Mouse (Mus musculus) kidney, postnatal 14 days (tissue): ENCODE measurements around the gene Lim2.
"Not testable (repeated sequence)": the region's sequence is repeated elsewhere in the genome, so short reads cannot be mapped to it uniquely, and the experiment has no call there.

Source experiments
- DNase-seq: peaks from one replicate; pipeline ENCODE4 v3.0.0; 2022; ENCODE audit warnings: mixed read lengths

The Lim2 gene

GRCm38 (mm10) chr7:43427406-43427805 lies at the start of gene Lim2:
Gene Lim2 (plus strand): TSS chr7:43427670.
- no peak for DNase-seq

GRCm38 (mm10) chr7:43378226-43378625 lies 49.2 kb upstream of the Lim2 start:
- DNase-seq: peak; percentile 14

DNA sequence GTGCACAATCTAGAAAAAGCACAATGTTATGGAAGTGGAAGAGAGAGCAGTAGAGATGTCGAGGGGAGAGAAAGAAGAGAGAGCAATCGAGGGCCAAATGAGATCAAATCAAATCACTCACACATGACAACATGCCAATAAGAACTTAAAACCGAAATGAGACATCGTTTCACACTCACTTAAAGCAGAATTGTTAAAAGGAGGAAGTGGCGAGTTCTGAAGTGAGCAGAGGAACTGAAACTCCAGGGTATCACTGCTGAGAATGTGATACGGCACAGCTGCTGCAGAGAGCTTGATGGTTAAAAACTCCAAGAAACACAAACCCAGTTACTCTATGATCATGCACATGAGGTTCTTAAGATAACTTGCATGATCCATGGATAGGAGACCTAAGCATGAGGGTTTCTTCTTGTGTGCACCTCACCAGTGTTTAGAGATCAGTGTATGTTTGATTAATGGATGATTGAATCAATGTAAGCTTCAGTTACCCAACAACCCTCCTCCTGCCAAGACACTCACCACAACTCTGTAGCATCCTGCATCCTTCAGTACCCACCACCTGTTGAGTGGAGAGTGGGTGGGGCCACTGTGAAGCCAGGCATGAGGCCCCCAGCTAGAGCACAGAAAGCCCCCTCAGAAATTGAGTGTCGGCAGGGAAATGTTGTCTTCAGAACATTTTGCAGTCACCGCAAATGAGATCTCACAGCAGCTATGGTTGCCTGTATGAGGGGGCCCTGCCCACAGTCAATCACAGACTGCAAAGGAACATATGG lies 34.9 kb upstream of the Lim2 start:
- no peak for DNase-seq

DNA sequence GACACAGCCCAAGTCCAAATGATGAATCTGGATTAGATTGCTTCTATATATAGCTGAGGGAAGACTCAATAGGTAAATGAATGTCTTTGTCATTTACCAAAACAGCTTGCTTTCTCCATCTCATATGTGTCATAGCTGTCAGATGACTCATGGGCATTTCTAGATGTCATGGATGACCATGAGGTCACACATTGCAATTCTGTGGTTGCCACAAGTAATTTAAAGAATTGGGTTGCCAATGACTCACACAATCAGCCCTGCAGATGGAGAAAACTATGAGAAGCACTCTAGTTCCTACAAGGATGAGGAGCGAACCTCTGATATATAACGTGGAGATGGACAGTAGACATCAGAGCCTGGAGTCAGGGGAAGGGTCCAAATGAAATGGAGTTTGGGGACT lies 28.0 kb upstream of the Lim2 start:
- DNase-seq: no peak

DNA sequence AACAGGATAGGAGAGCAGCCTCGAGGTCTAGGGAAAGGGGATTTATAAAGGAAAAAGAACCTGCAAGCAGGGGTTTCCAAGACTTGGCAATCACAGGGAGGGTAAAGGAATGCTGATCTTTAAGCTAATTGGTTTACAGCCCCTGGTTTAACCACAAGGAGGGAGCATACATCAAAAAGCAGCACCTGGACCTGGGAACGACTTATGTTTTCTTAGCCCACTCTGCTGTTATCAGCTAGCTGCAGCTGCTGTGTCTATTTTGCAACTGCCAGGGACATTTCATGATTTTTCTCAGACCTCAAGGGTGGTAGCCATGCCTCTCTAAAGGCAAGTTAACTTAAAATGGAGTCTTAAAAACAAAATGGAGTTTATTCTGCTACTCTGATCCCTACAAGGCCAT lies 24.8 kb upstream of the Lim2 start:
- DNase-seq: no peak

DNA sequence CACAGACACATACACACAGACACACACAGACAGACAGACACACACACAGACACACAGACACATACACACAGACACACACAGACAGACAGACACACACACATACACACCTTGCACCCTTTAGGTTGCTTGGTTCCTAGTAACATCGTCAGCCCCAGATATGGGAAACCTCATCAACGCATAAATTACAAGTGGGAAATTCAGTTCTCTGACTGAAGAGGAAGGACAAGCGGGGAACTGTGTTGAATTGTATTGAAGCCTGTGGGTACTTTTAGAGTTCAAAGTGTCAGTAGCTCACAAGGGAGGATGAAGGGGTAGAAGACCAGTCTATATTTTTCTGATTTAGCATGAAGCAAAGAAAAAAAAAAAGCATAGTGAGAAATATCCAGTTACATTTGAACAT lies 19.9 kb upstream of the Lim2 start:
- DNase-seq: no peak

- no peak for DNase-seq
Observed at GRCm38 (mm10) chr7:43408131-43408553, 19.3 kb upstream of the Lim2 start, which contains the start of gene Siglecg. Gene Siglecg (plus strand): TSS chr7:43408204.

DNA sequence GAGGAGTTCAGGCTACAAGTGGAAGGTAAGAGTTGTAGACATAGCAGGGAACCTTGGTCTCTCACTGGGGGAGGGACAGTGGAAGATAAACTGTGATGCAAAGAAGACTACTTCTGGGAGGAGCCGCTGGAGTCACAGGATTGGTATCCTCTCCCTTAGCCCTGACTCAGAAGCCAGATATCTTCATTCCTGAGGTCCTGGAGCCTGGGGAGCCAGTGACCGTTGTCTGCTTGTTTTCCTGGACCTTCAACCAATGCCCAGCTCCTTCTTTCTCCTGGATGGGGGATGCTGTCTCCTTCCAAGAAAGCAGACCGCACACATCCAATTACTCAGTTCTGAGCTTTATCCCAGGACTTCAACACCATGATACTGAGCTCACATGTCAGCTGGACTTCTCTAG lies 18.4 kb upstream of the Lim2 start:
- no peak for DNase-seq

DNA sequence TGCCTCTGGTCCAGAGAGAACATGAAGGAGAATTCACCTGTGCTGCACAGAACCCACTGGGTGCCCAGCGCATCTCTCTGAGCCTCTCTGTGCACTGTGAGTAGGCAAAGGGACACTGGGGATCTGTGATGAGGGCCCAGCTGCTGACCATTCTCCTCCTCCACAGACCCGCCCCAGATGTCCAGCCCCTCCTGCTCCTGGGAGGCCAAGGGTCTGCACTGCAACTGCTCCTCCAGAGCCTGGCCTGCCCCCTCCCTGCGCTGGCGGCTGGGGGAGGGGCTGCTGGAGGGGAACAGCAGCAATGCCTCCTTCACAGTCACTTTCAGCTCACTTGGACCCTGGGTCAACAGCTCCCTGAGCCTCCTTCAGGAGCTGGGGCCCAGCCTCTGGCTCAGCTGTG lies 15.7 kb upstream of the Lim2 start:
- not testable (repeated sequence) for DNase-seq

GRCm38 (mm10) chr7:43417298-43417697 lies 10.2 kb upstream of the Lim2 start:
- DNase-seq: no peak

DNA sequence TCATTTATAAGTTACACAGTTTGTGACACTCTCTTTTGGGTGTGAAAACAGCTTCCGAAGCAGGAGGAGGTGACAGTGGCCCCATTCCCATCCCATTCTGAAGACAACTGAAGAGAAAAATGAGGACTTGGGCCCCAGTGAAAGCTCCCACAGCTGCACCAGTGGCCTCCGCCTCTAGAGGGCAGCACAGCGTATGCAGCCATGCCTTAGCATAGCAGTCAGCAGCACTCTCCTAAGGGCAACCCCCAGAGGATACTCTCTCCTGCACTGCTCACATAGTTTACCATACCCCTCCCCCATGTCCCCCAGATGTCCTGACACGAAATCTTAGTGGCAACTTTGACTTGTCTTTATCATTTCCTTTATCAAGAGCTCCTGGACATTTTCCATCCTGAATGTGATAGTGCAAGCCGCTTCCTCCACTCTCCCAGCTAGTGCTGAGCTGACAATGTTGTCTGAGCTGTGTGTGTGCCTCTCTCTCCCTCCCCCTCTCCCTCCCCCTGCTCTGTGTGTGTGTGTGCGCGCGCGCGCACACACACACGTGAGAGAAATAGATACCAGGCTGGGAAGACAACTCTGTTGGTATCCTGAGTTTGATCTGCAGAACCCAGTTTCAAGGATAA lies 4.4 kb upstream of the Lim2 start:
- peak; percentile 88 for DNase-seq

- no peak for DNase-seq
Observed at GRCm38 (mm10) chr7:43423991-43424625, 3.4 kb upstream of the Lim2 start.

- no peak for DNase-seq
Observed at GRCm38 (mm10) chr7:43429500-43429899, 2.0 kb downstream of the Lim2 start.

GRCm38 (mm10) chr7:43432891-43433290 lies 5.4 kb downstream of the Lim2 start:
- DNase-seq: no peak

- DNase-seq: no peak
Observed at GRCm38 (mm10) chr7:43434676-43435075, 7.2 kb downstream of the Lim2 start.

- DNase-seq: no peak
Observed at GRCm38 (mm10) chr7:43436341-43437255, 9.1 kb downstream of the Lim2 start, which contains the start of gene Nkg7. Gene Nkg7 (plus strand): TSS chr7:43437073.

DNA sequence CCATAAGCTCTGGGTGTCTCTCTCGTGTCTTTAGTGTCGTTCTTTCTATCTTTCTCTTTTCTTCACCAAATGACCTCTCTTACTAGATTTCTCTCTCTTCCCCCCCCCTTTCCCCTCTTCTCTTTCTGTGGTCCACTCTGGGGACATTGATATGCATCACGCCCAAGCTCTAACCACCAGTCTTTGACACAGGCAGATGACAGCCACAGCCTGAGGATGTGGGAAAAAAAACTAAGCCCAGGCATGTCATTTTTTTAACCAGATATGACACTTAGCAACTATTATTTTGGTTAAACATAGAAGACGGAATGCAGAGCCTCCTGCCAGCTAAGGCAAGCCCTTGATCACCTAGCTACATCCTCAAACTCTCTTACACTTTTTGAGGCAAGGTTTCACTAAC lies 11.1 kb downstream of the Lim2 start:
- no peak for DNase-seq

DNA sequence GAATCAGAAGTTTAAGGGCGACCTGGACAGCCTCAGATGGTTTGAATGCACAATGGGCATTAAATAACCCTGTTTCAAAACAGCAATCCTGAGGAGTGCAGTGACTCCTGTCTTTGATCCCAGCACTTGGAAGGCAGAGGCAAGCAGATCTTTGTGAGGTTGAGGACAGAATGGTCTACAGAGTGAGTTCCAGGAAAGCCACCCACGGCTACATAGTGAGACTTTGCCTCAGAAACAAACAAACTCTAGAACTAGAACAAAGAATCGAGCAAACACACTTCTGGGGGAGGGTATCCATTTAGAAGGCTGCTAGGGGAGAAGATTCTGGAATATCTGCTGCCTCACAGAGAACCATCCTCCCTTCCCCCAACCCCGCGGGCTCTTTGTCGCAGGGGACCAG lies 13.0 kb downstream of the Lim2 start, which contains the start of gene Cldnd2:
Gene Cldnd2 (plus strand): TSS at position 301 of the 400 bp plus-strand sequence.
- no peak for DNase-seq

DNA sequence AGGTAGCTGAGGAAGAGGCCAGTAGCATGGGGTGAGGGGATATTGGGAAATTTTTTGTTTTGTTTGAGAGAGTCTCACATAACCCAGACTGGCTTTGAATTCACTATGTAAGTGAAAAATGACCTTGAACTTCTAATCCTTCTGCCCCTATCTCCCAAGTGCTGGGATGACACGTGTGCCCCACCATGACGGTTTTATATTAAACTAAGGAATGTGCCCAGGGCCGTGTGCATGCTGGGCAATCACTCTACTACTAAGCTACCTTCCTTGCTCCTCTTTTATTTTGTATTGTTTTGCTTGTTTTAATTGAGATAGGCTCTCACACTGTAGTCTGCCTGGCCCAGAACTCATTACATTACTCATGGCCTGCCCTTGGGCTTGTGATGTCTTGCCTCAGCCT lies 13.6 kb downstream of the Lim2 start:
- DNase-seq: peak; percentile 28

DNA sequence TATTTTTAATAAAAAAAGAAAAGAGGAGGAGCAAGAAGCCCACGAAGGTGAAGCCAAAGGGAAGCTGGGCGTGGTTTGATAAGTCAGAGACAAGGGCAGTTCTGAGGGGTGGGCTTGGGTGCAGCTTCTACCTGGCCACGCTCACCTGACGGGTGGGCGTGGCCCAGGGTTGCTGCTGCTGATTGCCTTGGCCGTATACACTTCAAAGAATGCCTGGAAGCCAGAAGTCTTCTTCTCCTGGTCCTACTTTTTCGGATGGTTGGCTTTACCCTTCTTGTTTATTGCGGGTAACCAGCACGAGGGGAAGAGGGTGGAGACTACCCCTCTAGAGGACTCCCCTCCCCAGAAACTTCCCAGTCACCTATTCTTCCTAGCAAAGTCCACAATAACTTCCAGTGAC lies 15.2 kb downstream of the Lim2 start:
- DNase-seq: no peak

- peak; percentile 91 for DNase-seq
Observed at GRCm38 (mm10) chr7:43443126-43443916, 15.9 kb downstream of the Lim2 start.

GRCm38 (mm10) chr7:43443917-43444293 lies 16.4 kb downstream of the Lim2 start, which contains the start of the genes Etfb and Gm45233:
Gene Etfb (plus strand): TSS chr7:43444083.
Gene Gm45233 (plus strand): TSS chr7:43444128.
- peak; percentile 98 for DNase-seq
